Mouse (Mus musculus) adrenal gland, adult 18-20 months (tissue): ENCODE data around the gene Tnpo2. TPM values are rescaled to one million over a fixed set of nuclear protein-coding genes. Genes with fewer than 3 reads are reported as not detected.

ENCODE experiments used
- DNase-seq, 2 experiments: peaks; one replicate each; pipeline ENCODE4 v3.0.0; 2021 to 2022; ENCODE audit warnings: low spot score in 2 of 2
- microRNA-seq, 2 experiments: library from miRNA; unstranded; fragments of <30 nt; microRNA quantifications; one replicate each; pipeline ENCODE4 v1.2.0; 2021; ENCODE audit warnings: borderline number of aligned reads in 2 of 2
- total RNA-seq, 2 experiments: library from RNA; stranded (reverse); gene quantifications; 1 replicate in 1 of 2; 2 replicates in 1 of 2; pipeline ENCODE4 v1.2.3; 2021

The Tnpo2 gene
- total RNA-seq, 2 experiments from 2014 or later = 67.8 to 80.4 TPM

DNA sequence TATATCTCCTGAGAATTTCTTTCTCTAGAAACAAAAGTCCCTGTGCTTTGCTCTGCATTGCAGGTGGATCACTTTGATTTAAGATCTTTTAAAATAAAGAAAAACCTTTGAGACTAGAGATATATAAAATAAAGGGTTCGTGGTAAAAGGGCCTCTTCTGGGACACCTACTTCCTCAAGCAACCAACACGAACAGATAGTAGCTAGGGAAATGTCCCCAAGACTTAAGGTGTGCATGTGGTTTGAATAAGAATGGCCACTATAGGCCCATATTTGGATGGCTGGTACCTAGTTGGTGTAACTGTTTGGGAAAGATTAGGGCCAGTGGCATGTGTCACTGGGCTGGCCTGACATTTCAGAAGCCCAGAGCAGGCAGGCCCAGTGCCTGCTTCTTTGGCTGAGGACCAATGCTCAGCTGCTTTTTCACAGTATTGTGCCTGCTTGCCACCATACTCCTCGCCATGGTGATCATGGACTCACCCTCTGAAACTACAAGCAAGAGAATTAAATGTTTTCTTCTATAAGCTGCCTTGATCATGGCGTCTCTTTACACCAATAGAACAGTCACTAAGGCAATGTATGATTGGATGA lies 63.5 kb downstream of the Tnpo2 start:
- DNase-seq = no peak

Small RNA genes within 50 kb of the gene (microRNA-seq; reads per million reads assigned to microRNA genes)
- gene Mir7070 = 0 reads per million in 2 experiments

Other genes with a start within 250 kb of the Tnpo2 start
- gene Nfix, start 236.6 kb upstream of the Tnpo2 start, total RNA-seq = 100 to 1,000 TPM in 1 of 2 experiments, 10 to 100 TPM in 1; 92.2 to 127 TPM
- 10 to 100 TPM; 10.6 to 10.8 TPM for gene Dand5, start 214.1 kb upstream of the Tnpo2 start, total RNA-seq
- 10 to 100 TPM; 62.0 to 71.1 TPM for gene Gadd45gip1, start 205.4 kb upstream of the Tnpo2 start, total RNA-seq
- gene Rad23a, start 196.2 kb upstream of the Tnpo2 start, total RNA-seq = 100 to 1,000 TPM; 109 to 113 TPM
- gene Calr, start 190.0 kb upstream of the Tnpo2 start, total RNA-seq = 100 to 1,000 TPM; 606 to 686 TPM
- 10 to 100 TPM; 58.8 to 69.6 TPM for gene Farsa, start 179.9 kb upstream of the Tnpo2 start, total RNA-seq
- gene Syce2, start 164.8 kb upstream of the Tnpo2 start, total RNA-seq = 1 to 10 TPM; 6.9 to 9.4 TPM
- 10 to 100 TPM; 52.4 to 56.5 TPM for gene Gcdh, start 143.0 kb upstream of the Tnpo2 start, total RNA-seq
- not detected for gene Klf1, start 135.0 kb upstream of the Tnpo2 start, total RNA-seq
- 10 to 100 TPM; 11.2 to 12.5 TPM for gene Dnase2a, start 128.4 kb upstream of the Tnpo2 start, total RNA-seq
- 1 to 10 TPM; 2.1 to 3.1 TPM for gene Mast1, start 99.6 kb upstream of the Tnpo2 start, total RNA-seq
- gene Rtbdn, start 89.9 kb upstream of the Tnpo2 start, total RNA-seq = under 1 TPM in 1 of 2 experiments, not detected in 1; 0.16 TPM
- gene Gm49661, start 67.5 kb upstream of the Tnpo2 start, total RNA-seq = 1 to 10 TPM; 1.9 TPM
- gene Prdx2, start 67.3 kb upstream of the Tnpo2 start, total RNA-seq = 100 to 1,000 TPM; 740 to 761 TPM
- gene Rnaseh2a, start 67.1 kb upstream of the Tnpo2 start, total RNA-seq = 100 to 1,000 TPM in 1 of 2 experiments, 10 to 100 TPM in 1; 80.9 to 131 TPM
- gene Junb, start 58.2 kb upstream of the Tnpo2 start, total RNA-seq = 10 to 100 TPM; 27.1 to 28.5 TPM
- gene Hook2, start 46.3 kb upstream of the Tnpo2 start, total RNA-seq = 1 to 10 TPM; 6.3 to 7.2 TPM
- not detected for gene Best2, start 22.4 kb upstream of the Tnpo2 start, total RNA-seq
- gene Asna1, start 11.6 kb upstream of the Tnpo2 start, total RNA-seq = 100 to 1,000 TPM in 1 of 2 experiments, 10 to 100 TPM in 1; 89.2 to 100 TPM
- 100 to 1,000 TPM; 162 to 192 TPM for gene Trir, start 10.1 kb upstream of the Tnpo2 start, total RNA-seq
- 10 to 100 TPM; 11.1 to 18.1 TPM for gene Fbxw9, start 23.1 kb downstream of the Tnpo2 start, total RNA-seq
- gene Gm5741, start 31.1 kb downstream of the Tnpo2 start, total RNA-seq = not detected
- 10 to 100 TPM; 25.5 to 26.4 TPM for gene Dhps, start 34.8 kb downstream of the Tnpo2 start, total RNA-seq
- 10 to 100 TPM; 72.6 to 87.7 TPM for gene Wdr83os, start 43.8 kb downstream of the Tnpo2 start, total RNA-seq
- gene Wdr83, start 44.4 kb downstream of the Tnpo2 start, total RNA-seq = 10 to 100 TPM; 21.1 to 23.1 TPM
- 10 to 100 TPM; 43.2 to 51.8 TPM for gene Man2b1, start 46.4 kb downstream of the Tnpo2 start, total RNA-seq
- 1 to 10 TPM; 2.2 TPM for gene Zfp791, start 86.2 kb downstream of the Tnpo2 start, total RNA-seq
- gene Cks1brt, start 115.0 kb downstream of the Tnpo2 start, total RNA-seq = not detected
- not detected for gene Olfr371, start 189.1 kb downstream of the Tnpo2 start, total RNA-seq